Mouse (Mus musculus): ENCODE measurements at regions not wholly inside any gene's neighbourhood (a gene's known extent, or its start where the extent isn't known, plus 50 kb on each side); places are given as distances from the start of the nearest gene placed in this dataset.
A peak's percentile ranks its signal among the peaks of the same experiment; 100 is the strongest.
"Not testable (repeated sequence)": the region's sequence is repeated elsewhere in the genome, so short reads cannot be mapped to it uniquely, and the experiment has no call there.

DNA sequence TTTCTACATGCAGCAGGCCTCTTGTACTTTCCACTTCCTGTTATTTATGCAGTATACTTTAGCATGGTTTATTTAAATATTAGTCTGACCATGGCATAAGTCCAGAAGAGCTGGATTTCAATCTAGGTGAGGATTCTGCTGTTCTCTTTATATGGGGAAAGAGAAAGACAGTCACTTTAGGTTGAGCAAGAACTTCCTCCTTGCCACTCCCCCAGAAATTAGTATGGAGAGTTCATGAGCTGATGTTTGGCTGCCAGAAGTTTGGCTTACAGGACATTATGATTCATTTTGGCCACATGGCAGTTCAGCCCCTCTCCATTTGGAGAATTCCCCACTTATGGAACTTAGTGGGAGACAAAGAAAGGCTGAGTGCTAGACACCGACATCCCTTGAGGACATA is 130.8 kb downstream of the Arrdc3 start:
- DNase-seq: no peak

DNA sequence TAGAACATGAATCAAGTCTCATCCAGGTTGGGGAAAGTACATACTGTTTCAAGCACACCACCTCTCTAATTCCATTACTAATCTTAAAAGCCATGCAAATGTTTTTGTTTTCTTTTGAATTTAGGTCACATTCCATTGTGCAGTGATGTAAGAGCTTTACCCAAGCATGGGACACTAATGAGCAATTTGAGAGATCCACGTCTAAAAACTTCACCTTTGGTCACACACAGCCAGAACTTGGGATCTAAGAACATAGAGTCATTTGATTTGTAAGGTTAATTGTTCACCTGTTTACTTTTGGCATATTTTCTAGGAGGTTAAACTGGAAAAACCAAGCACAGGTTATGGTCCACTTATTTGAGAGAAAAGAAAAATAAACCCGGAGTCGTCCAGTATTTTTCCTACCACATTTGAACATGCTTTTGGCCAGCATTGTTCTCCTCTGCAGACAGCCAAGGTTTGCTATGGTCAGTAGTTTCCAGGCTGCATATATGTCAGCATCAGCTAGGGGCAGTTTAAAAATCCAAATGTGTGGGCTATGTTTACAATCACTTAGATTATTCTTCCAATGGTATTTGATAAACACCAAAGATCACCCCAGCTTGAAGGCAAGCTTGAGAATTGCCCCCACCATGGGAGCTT is 137.0 kb downstream of the Arrdc3 start:
- peak; percentile 64 for DNase-seq

- no peak for DNase-seq
These were observed 137.6 kb downstream of the Arrdc3 start for GRCm38 (mm10) chr13:81020811-81021210.

- no peak for DNase-seq
These were observed 139.2 kb downstream of the Arrdc3 start for GRCm38 (mm10) chr13:81022410-81022809.

GRCm38 (mm10) chr13:81025241-81025760 is 142.1 kb downstream of the Arrdc3 start:
- not testable (repeated sequence) for DNase-seq

- no peak for DNase-seq
These were observed 154.1 kb downstream of the Arrdc3 start for GRCm38 (mm10) chr13:81037316-81037715.

DNA sequence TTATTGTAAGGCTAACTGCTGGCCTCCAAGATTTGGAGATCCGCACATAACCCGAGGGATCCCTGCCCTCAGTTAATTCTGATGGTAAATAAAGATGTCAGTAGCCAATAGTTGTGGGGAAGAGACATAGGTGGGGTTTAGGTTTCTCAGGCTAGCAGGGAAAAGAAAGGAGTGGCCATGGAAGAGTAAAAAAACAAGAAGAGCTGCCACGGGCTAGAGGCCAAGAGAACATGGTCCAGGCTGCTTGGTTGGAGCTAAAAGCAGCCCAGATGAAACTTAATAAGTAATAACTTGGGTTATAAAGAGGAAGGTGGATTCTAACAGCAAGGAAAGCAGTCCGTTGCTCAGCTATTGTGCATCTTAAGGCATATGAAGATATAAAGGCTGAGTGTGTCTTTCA is 155.6 kb downstream of the Arrdc3 start:
- no peak for DNase-seq

- DNase-seq: no peak
These were observed 157.3 kb downstream of the Arrdc3 start for GRCm38 (mm10) chr13:81040494-81040893.

DNA sequence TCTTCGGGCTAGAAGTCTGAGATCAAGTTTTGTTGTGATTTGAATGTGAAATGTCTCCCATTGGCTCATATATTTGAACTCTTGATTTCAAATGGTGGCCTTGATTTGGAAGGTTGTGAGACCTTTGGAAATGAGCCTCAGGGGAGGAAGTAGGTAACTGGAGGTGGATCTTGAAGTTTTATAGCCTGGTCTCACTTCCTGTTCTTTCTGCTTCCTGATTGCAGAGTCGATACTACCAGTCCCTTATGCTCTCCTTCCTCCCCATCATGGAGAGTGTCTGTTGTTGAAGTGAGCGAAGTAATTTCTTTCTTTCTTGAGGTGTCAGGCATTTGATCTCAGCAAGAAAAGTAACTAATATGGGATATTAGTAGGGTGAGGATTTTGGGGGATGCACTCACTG is 158.5 kb downstream of the Arrdc3 start:
- DNase-seq: no peak

Data from kidney, postnatal 14 days (tissue).